Mouse (Mus musculus): Measurements from ENCODE around the gene 4430402I18Rik.

Gene 4430402I18Rik

GRCm38 (mm10) chr19:28964552-28964903 lies 3.1 kb downstream of the 4430402I18Rik start:
- DNase-seq (ENCODE audit: low spot score), result no peak

- DNase-seq (ENCODE audit: low spot score), result peak; percentile 87
Observed at GRCm38 (mm10) chr19:28963842-28964551, 3.6 kb downstream of the 4430402I18Rik start, which contains the start of gene Plpp6. Gene Plpp6 (plus strand): TSS chr19:28963953.

GRCm38 (mm10) chr19:28963513-28963841 lies 4.1 kb downstream of the 4430402I18Rik start:
- no peak for DNase-seq (ENCODE audit: low spot score)

- DNase-seq (ENCODE audit: low spot score), result no peak
Observed at GRCm38 (mm10) chr19:28963113-28963512, 4.5 kb downstream of the 4430402I18Rik start.

- DNase-seq (ENCODE audit: low spot score), result no peak
Observed at GRCm38 (mm10) chr19:28951251-28951650, 16.3 kb downstream of the 4430402I18Rik start.

- no peak for DNase-seq (ENCODE audit: low spot score)
Observed at GRCm38 (mm10) chr19:28947311-28947710, 20.3 kb downstream of the 4430402I18Rik start.

- no peak for DNase-seq (ENCODE audit: low spot score)
Observed at GRCm38 (mm10) chr19:28946782-28947181, 20.8 kb downstream of the 4430402I18Rik start.

- no peak for DNase-seq (ENCODE audit: low spot score)
Observed at GRCm38 (mm10) chr19:28941271-28941670, 26.3 kb downstream of the 4430402I18Rik start.

GRCm38 (mm10) chr19:28940135-28940874 lies 27.3 kb downstream of the 4430402I18Rik start:
- DNase-seq (ENCODE audit: low spot score), result peak; percentile 28

GRCm38 (mm10) chr19:28934897-28935296 lies 32.7 kb downstream of the 4430402I18Rik start:
- no peak for DNase-seq (ENCODE audit: low spot score)

GRCm38 (mm10) chr19:28929034-28929433 lies 38.6 kb downstream of the 4430402I18Rik start:
- DNase-seq (ENCODE audit: low spot score), result no peak

- no peak for DNase-seq (ENCODE audit: low spot score)
Observed at GRCm38 (mm10) chr19:28927396-28927795, 40.2 kb downstream of the 4430402I18Rik start.

- DNase-seq (ENCODE audit: low spot score), result no peak
Observed at GRCm38 (mm10) chr19:28926366-28926765, 41.2 kb downstream of the 4430402I18Rik start.

GRCm38 (mm10) chr19:28917839-28918238 lies 49.8 kb downstream of the 4430402I18Rik start:
- DNase-seq (ENCODE audit: low spot score), result no peak

GRCm38 (mm10) chr19:28916492-28916891 lies 51.1 kb downstream of the 4430402I18Rik start:
- no peak for DNase-seq (ENCODE audit: low spot score)

- DNase-seq (ENCODE audit: low spot score), result peak; percentile 17
Observed at GRCm38 (mm10) chr19:28915602-28916250, 51.9 kb downstream of the 4430402I18Rik start.

GRCm38 (mm10) chr19:28914598-28914997 lies 53.0 kb downstream of the 4430402I18Rik start:
- DNase-seq (ENCODE audit: low spot score), result no peak

GRCm38 (mm10) chr19:28908693-28909092 lies 58.9 kb downstream of the 4430402I18Rik start:
- no peak for DNase-seq (ENCODE audit: low spot score)

- DNase-seq (ENCODE audit: low spot score), result peak; percentile 24
Observed at GRCm38 (mm10) chr19:28908186-28908585, 59.4 kb downstream of the 4430402I18Rik start.

GRCm38 (mm10) chr19:28903536-28904119 lies 64.0 kb downstream of the 4430402I18Rik start:
- no peak for DNase-seq (ENCODE audit: low spot score)

- DNase-seq (ENCODE audit: low spot score), result no peak
Observed at GRCm38 (mm10) chr19:28902806-28903205, 64.8 kb downstream of the 4430402I18Rik start.

- DNase-seq (ENCODE audit: low spot score), result no peak
Observed at GRCm38 (mm10) chr19:28902111-28902510, 65.5 kb downstream of the 4430402I18Rik start.

GRCm38 (mm10) chr19:28900771-28901170 lies 66.8 kb downstream of the 4430402I18Rik start:
- no peak for DNase-seq (ENCODE audit: low spot score)

Data from embryo, embryonic 10 days (tissue).